Mouse (Mus musculus) ES-Bruce4 (cell line): ENCODE results near the gene Rpl23a.

Experiments used
- CTCF ChIP-seq: IDR thresholded peaks from one replicate; pipeline ENCODE4 v1.8.1; 2011; ENCODE audit warnings: low read depth, low read length
- EP300 ChIP-seq: IDR thresholded peaks from 2 replicates; pipeline ENCODE4 v1.6.1; 2011; ENCODE audit warnings: low read depth, low read length; ENCODE audit not compliant: insufficient read depth
- POLR2A ChIP-seq: IDR thresholded peaks from one replicate; pipeline ENCODE4 v1.8.1; 2011; ENCODE audit warnings: low read length; ENCODE audit not compliant: insufficient read depth

GRCm38 (mm10) chr11:78193113-78193512, 9.7 kb upstream of the Rpl23a start, which contains the start of gene Proca1:
- no peak for TF ChIP-seq CTCF
- no peak for TF ChIP-seq POLR2A
- no peak for TF ChIP-seq EP300
